Mouse (Mus musculus) embryonic facial prominence, embryonic 14.5 days (tissue): ENCODE data around the gene Ndufa7. TPM values are rescaled to one million over a fixed set of nuclear protein-coding genes. Genes with fewer than 3 reads are reported as not detected.

Experiments used
- ATAC-seq: fragments of 200-750 bp; cut with Nextera tagmentation; 2 replicates; pipeline ENCODE4 v1.8.0; 2017; ENCODE audit warnings: low read depth, moderate number of reproducible peaks, moderate TSS enrichment
- DNase-seq: peaks from one replicate; pipeline ENCODE4 v3.0.0-alpha.2; 2015; ENCODE audit warnings: low spot score
- H3K27ac ChIP-seq: fragments of 300-500 bp; sonication (generic); replicated peaks from 2 replicates; pipeline ENCODE4 v1.5.1; 2014; ENCODE audit warnings: low read depth, mild to moderate bottlenecking, low read length, moderate library complexity
- H3K27me3 ChIP-seq: fragments of 300-500 bp; sonication (generic); replicated peaks from 2 replicates; pipeline ENCODE4 v1.6.1; 2014; ENCODE audit warnings: low read length; ENCODE audit not compliant: control insufficient read depth, insufficient read depth
- H3K36me3 ChIP-seq: fragments of 300-500 bp; sonication (generic); 2 replicates; pipeline ENCODE4 v1.6.1; 2014; ENCODE audit warnings: low read length, mixed read lengths; ENCODE audit not compliant: control insufficient read depth, insufficient read depth
- H3K4me1 ChIP-seq: fragments of 300-500 bp; sonication (generic); 2 replicates; pipeline ENCODE4 v1.6.1; 2014; ENCODE audit warnings: antibody characterized with exemption, low read length; ENCODE audit not compliant: control insufficient read depth, insufficient read depth
- H3K4me2 ChIP-seq: fragments of 300-500 bp; sonication (generic); 2 replicates; pipeline ENCODE4 v1.6.1; 2014; ENCODE audit warnings: low read depth, mild to moderate bottlenecking, low read length, moderate library complexity, mixed read lengths
- H3K4me3 ChIP-seq: fragments of 300-500 bp; sonication (generic); 2 replicates; pipeline ENCODE4 v1.5.1; 2014; ENCODE audit warnings: low read depth, mild to moderate bottlenecking, low read length
- H3K9ac ChIP-seq: fragments of 300-500 bp; sonication (generic); 2 replicates; pipeline ENCODE4 v1.6.1; 2014; ENCODE audit warnings: low read depth, mild to moderate bottlenecking, low read length, moderate library complexity, mixed read lengths
- H3K9me3 ChIP-seq: fragments of 300-500 bp; sonication (generic); 2 replicates; pipeline ENCODE4 v1.6.1; 2016; ENCODE audit warnings: low read length; ENCODE audit not compliant: control insufficient read depth
- whole genome bisulfite sequencing: fragments of 180-500 bp; shearing (Covaris S2); extraction: QIAGEN DNeasy Blood & Tissue Kit; methylation state at CpG from one replicate; pipeline ENCODE4 v1.1.7; 2014; 5-methylcytosine and 5-hydroxymethylcytosine counted together
- polyA plus RNA-seq: library from polyadenylated mRNA; unstranded; fragments of >200 nt; fragmentation: Nextera tagmentation; extraction: Ambion mirVana; gene quantifications from 2 replicates; pipeline ENCODE4 v1.2.1, GENCODE M21; 2014

Ndufa7 gene
- polyA plus RNA-seq, 1 experiment from 2014 or later, result 488 TPM

DNA sequence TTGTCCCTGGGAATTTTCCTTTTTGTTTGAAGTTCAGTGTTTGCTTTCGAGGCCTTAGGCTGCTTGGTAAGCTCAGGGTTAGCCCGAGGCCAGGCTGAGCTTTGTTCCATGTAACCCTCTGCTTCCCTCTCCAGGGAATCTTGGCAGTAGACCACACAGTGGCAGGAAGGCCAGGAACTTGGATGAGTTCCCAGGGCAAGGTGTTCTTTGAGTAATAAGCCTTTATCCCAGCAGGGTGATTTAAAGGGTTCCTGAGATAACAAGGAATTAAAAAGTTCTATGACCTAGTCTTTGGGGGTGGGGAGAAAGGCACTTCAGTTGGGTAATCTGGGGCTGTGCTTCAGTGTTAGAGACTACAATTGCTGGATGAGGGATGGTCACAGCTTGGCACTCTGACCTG is 4.5 kb downstream of the Ndufa7 start:
- Histone ChIP-seq H3K36me3 (peaks cover 60% of the 10 kb centered on the region), H3K27ac (no peak overlapping the region)

DNA sequence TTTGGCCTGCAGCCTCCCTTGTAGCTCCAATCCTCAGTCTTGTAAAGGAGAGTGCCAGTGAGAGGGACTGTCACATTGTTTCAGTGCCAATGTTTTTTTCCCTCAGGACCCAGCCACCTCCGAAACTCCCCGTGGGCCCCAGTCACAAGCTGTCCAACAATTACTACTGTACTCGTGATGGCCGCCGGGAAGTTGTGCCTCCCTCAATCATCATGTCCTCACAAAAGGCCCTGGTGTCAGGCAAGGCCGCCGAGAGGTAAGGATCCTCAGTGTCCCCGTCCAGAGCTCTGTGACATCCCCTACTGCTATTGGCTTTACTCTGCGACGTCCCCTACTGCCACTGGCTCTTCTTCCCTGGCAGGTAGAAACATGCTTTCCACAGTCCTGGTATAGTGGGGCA is 5.2 kb downstream of the Ndufa7 start:
- H3K4me1 ChIP-seq, result peaks cover 7% of the 10 kb centered on the region
- DNase-seq (no peak), ATAC-seq (no peak)
- no peak overlapping the region for H3K4me3 ChIP-seq
- H3K4me2 ChIP-seq, result no peak overlapping the region
- no peak overlapping the region for H3K27ac ChIP-seq
- no peaks in the 10 kb centered on the region for H3K9me3 ChIP-seq
- 85% methylated on average over 10 of the region's 10 CpGs for WGBS
- peaks cover 67% of the 10 kb centered on the region for H3K36me3 ChIP-seq
- no peak overlapping the region for H3K9ac ChIP-seq
- H3K27me3 ChIP-seq, result no peaks in the 10 kb centered on the region

More for the DNA sequence above, 4.5 kb downstream of the Ndufa7 start:
- no peaks in the 10 kb centered on the region for H3K27me3 ChIP-seq
- 55% methylated on average over 2 of the region's 2 CpGs for WGBS
- ATAC-seq, result no peak
- H3K4me1 ChIP-seq, result peaks cover 7% of the 10 kb centered on the region
- peak; percentile 58 for DNase-seq
- H3K4me2 ChIP-seq, result no peak overlapping the region
- no peak overlapping the region for H3K4me3 ChIP-seq
- H3K9me3 ChIP-seq, result no peaks in the 10 kb centered on the region
- H3K9ac ChIP-seq, result no peak overlapping the region

DNA sequence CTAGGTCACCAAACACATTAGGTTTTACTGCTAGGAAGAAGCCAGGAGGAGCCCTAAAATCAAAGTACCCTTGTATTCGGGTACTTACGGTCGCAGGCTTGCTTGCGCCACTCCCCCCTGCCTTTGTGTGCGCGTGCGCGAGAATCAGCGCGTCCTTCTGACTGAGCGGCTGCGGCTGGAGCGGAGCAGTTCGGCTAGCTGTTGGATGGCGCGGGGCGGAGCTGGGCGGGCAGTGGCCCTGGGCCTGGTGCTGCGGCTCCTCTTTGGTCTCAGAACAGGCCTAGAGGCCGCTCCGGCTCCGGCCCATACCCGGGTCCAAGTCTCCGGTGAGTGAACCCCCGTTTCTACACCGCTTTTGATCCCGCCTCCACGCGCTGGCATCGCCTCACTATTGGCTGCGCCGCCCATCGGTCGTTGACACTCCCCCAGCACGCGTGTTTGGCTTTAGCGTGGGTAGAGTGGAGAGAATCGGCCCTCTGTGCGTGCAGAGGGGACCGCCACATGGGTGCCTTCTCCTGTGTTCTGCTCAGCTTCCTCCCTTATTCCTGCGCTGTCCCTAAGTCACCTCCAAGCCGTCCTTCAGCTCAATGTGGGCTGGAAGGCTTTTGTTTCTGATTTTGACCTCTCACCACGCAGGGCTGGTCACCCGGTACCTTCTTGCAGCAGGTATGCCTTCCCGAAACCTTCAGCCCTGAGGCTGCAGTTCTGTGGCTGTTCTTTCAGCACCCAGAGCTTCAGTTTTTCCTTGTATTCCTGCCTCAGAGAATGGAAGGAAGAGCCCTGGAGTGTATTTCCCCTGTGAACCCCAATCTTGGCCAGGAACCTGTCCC is 18.8 kb downstream of the Ndufa7 start, which contains the start of gene Cd320:
Cd320 (plus strand) TSS at position 126 of the 830 bp plus-strand sequence.
- Histone ChIP-seq H3K27ac (peak within 1 kb of the TSS; percentile 25; the same call in 1 of the 2 replicates), H3K27me3 (no peaks in the 10 kb centered on the region), H3K4me3 (peak within 1 kb of the TSS; percentile 80), H3K9ac (peak within 1 kb of the TSS; percentile 77), H3K9me3 (no peaks in the 10 kb centered on the region), H3K36me3 (peaks cover 29% of the 10 kb centered on the region), H3K4me1 (no peaks in the 10 kb centered on the region; the same call in 1 of the 2 replicates), H3K4me2 (peak within 1 kb of the TSS; percentile 78)
- DNase-seq (peak; percentile 95), ATAC-seq (peak; percentile 94)
- WGBS, result under 1% methylated on average over 43 of the region's 45 CpGs

DNA sequence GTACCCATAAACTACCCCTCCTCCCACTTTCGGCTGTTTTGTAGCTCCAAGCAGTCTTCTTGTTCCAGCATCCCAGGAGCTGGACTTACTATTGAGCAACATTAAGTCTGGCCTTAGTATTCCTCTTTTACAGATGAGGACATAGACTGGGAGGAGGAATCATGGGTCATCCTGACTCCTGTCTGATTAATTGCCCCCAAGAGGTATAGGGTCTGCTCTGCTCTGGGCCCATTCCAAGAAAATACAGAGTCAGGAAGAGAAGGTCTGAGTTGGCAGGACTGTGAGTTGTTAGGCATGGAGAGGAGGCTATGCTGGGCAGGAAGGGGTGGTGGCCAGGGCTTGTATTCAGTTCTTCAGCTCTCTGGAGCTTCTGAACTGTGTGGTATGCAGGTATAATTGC is 19.8 kb downstream of the Ndufa7 start:
- H3K9ac ChIP-seq, result peak overlapping the region; percentile 77; the same call in 1 of the 2 replicates
- ATAC-seq (no peak), DNase-seq (no peak)
- H3K4me3 ChIP-seq, result no peak overlapping the region
- no peak overlapping the region for H3K27ac ChIP-seq
- 67% methylated on average over 1 of the region's 1 CpGs for WGBS
- no peaks in the 10 kb centered on the region for H3K27me3 ChIP-seq
- H3K36me3 ChIP-seq, result peaks cover 26% of the 10 kb centered on the region
- H3K9me3 ChIP-seq, result no peaks in the 10 kb centered on the region
- peak overlapping the region; percentile 78; the same call in 1 of the 2 replicates for H3K4me2 ChIP-seq
- H3K4me1 ChIP-seq, result no peaks in the 10 kb centered on the region; the same call in 1 of the 2 replicates

DNA sequence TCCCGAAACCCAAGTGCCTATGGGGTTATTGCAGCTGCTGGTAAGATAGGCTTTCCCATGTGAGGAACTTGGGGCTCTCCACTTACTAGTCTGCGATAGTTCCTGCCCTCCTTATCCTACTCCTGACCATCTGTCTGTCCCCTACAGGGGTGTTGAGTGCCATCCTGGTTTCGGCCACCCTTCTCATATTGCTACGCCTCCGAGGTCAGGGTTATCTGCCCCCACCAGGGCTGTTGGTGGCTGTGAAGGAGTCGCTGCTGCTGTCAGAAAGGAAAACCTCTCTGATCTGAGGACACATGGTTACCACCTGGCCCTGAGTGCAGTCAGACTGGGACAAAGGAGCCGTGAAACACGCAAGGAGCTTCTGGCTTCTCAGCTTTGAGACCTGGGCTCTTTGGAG is 23.8 kb downstream of the Ndufa7 start:
- Histone ChIP-seq H3K36me3 (peaks cover 15% of the 10 kb centered on the region), H3K4me2 (no peak overlapping the region), H3K27ac (no peak overlapping the region), H3K4me1 (no peaks in the 10 kb centered on the region; the same call in 1 of the 2 replicates), H3K4me3 (no peak overlapping the region), H3K9ac (no peak overlapping the region), H3K9me3 (no peaks in the 10 kb centered on the region), H3K27me3 (no peaks in the 10 kb centered on the region)
- DNase-seq, result no peak
- no peak for ATAC-seq
- WGBS, result 75% methylated on average over 8 of the region's 8 CpGs

DNA sequence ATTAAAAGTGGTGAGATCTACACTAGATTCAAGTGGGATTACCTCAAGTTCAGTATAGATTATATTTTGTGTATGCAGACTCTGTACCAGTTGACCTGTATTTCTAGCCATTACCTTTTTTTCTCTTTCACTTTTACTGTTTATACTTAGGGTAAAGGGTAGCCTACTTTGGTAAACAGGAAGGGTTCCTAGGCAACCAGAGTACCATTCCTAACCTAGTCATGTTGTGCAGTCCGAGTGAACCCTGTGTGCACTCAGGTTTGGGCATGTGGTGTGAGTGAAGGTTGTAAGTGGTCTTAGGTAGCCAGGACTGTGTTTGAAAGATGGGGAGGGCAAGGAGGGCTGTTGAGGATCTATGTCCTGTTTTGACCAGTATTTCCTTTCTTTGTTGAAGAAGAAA is 27.0 kb downstream of the Ndufa7 start:
- no peaks in the 10 kb centered on the region for H3K4me1 ChIP-seq
- WGBS, result 61% methylated on average over 1 of the region's 1 CpGs

DNA sequence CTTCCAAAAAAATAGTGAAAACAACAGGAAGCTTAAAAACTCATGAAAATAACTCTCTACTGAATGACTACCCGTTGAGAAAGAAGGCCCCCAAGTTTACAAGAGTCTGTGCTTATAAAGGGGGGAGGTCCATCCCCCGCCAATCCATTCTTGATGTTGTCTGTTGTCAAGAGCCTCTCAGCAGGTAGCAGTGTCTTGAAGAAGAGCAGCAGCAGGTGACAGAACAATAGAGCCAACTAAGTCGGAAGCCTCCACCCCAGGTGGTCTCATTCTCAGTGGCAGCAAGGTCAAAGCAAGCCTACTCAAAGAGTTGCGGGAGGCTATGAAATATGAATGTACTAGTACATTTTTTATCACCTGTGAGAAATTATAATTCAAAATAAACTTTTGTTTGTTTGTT is 33.4 kb downstream of the Ndufa7 start:
- H3K4me3 ChIP-seq, result no peak overlapping the region
- no peaks in the 10 kb centered on the region for H3K4me1 ChIP-seq
- no peaks in the 10 kb centered on the region for H3K27me3 ChIP-seq
- DNase-seq, result no peak
- H3K27ac ChIP-seq, result no peak overlapping the region
- H3K36me3 ChIP-seq, result no peaks in the 10 kb centered on the region
- no peak for ATAC-seq
- H3K9me3 ChIP-seq, result no peaks in the 10 kb centered on the region
- H3K4me2 ChIP-seq, result no peak overlapping the region
- WGBS, result 81% methylated on average over 4 of the region's 4 CpGs
- H3K9ac ChIP-seq, result no peak overlapping the region

More for the DNA sequence above, 27.0 kb downstream of the Ndufa7 start:
- DNase-seq (no peak), ATAC-seq (no peak)
- Histone ChIP-seq H3K27ac (no peak overlapping the region), H3K36me3 (peaks cover 15% of the 10 kb centered on the region), H3K9ac (no peak overlapping the region), H3K4me3 (no peak overlapping the region), H3K27me3 (no peaks in the 10 kb centered on the region), H3K9me3 (no peaks in the 10 kb centered on the region), H3K4me2 (no peak overlapping the region)

DNA sequence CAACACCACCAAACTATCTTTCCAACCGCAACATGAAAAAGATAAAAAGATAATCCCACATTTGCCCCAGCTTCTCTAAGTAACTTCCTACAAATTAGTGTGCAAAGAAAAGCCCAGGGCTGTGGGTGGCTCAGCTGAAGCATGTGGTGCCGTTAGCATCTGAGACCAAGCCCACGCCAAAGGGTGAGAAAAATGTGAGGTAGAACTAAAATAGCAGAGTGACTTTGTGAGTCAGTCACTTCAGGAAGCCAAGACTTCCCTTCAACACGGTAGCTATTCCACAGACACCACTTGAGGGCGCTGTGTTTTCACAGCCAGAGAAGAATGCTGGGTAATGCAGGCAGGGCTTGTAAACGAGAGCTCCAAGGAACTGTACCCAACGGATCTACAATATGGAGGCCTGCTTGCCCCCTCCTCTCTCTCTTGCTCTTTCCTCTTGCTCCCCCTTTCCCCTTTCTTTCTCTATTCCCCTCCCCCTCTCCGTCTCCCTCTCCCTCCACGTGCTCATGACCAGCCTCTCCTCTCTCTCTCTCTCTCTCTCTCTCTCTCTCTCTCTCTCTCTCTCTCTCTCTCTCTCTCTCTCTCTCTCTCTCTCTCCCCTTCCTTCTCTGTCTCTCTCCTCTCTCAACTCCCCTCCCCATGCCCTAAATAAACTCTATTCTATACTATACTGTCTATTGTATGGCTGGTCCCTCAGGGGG is 41.1 kb downstream of the Ndufa7 start:
- H3K4me1 ChIP-seq, result no peaks in the 10 kb centered on the region
- H3K4me2 ChIP-seq, result no peak overlapping the region
- ATAC-seq, result no peak
- H3K9ac ChIP-seq, result no peak overlapping the region
- peak; percentile 9 for DNase-seq
- no peak overlapping the region for H3K4me3 ChIP-seq
- no peaks in the 10 kb centered on the region for H3K9me3 ChIP-seq
- no peak overlapping the region for H3K27ac ChIP-seq
- WGBS, result 38% methylated on average over 9 of the region's 9 CpGs
- H3K36me3 ChIP-seq, result no peaks in the 10 kb centered on the region
- no peaks in the 10 kb centered on the region for H3K27me3 ChIP-seq
